Mouse (Mus musculus) inflammation-experienced regulatory T-cells, adult 6 months (primary cell): Measurements from ENCODE around the gene Dhps. TPM values are rescaled to one million over a fixed set of nuclear protein-coding genes. Genes with fewer than 3 reads are reported as not detected.
"Not testable (repeated sequence)": the region's sequence is repeated elsewhere in the genome, so short reads cannot be mapped to it uniquely, and the experiment has no call there.

ENCODE experiments used
- ATAC-seq: one replicate; pipeline ENCODE4 v1.8.0; 2017
- polyA plus RNA-seq, 3 experiments: library from polyadenylated mRNA; unstranded; fragments of 100-300 nt; shearing (Covaris generic); gene quantifications; one replicate each; pipeline ENCODE4 v1.2.1; 2017

Gene Dhps
- polyA plus RNA-seq, 3 experiments from 2014 or later, result 29.3 to 40.4 (median 39.3) TPM

- ATAC-seq, result no peak
Measured at GRCm38 (mm10) chr8:85096850-85097249, 25.3 kb downstream of the Dhps start.

- ATAC-seq, result no peak
Measured at GRCm38 (mm10) chr8:85100076-85100665, 28.6 kb downstream of the Dhps start.

GRCm38 (mm10) chr8:85113241-85113640, 41.7 kb downstream of the Dhps start:
- no peak for ATAC-seq

GRCm38 (mm10) chr8:85115501-85115900, 43.9 kb downstream of the Dhps start:
- no peak for ATAC-seq

GRCm38 (mm10) chr8:85116984-85117383, 45.4 kb downstream of the Dhps start:
- ATAC-seq, result no peak

GRCm38 (mm10) chr8:85119052-85119981, 47.8 kb downstream of the Dhps start:
- no peak for ATAC-seq

GRCm38 (mm10) chr8:85120251-85120650, 48.7 kb downstream of the Dhps start:
- ATAC-seq, result not testable (repeated sequence)

- ATAC-seq, result no peak
Measured at GRCm38 (mm10) chr8:85122995-85123394, 51.4 kb downstream of the Dhps start, which contains the start of gene Zfp791. Gene Zfp791 (minus strand): TSS chr8:85123095.

- no peak for ATAC-seq
Measured at GRCm38 (mm10) chr8:85123691-85124090, 52.1 kb downstream of the Dhps start.

Other genes with a start within 250 kb of the Dhps start
- gene Dand5, start 248.9 kb upstream of the Dhps start, polyA plus RNA-seq, result 1 to 10 TPM; 4.7 to 5.6 (median 5.4) TPM
- 10 to 100 TPM; 14.6 to 16.7 (median 16.1) TPM for gene Gadd45gip1, start 240.2 kb upstream of the Dhps start, polyA plus RNA-seq
- 100 to 1,000 TPM; 128 to 152 (median 145) TPM for gene Rad23a, start 231.1 kb upstream of the Dhps start, polyA plus RNA-seq
- gene Calr, start 224.8 kb upstream of the Dhps start, polyA plus RNA-seq, result 100 to 1,000 TPM; 278 to 341 (median 290) TPM
- 10 to 100 TPM; 48.1 to 76.0 (median 58.3) TPM for gene Farsa, start 214.8 kb upstream of the Dhps start, polyA plus RNA-seq
- gene Syce2, start 199.6 kb upstream of the Dhps start, polyA plus RNA-seq, result 10 to 100 TPM in 1 of 3 experiments, 1 to 10 TPM in 2; 4.3 to 19.0 (median 6.8) TPM
- gene Gcdh, start 177.8 kb upstream of the Dhps start, polyA plus RNA-seq, result 10 to 100 TPM; 14.5 to 19.9 (median 19.2) TPM
- gene Klf1, start 169.8 kb upstream of the Dhps start, polyA plus RNA-seq, result not detected
- 10 to 100 TPM; 10.5 to 21.7 (median 20.0) TPM for gene Dnase2a, start 163.2 kb upstream of the Dhps start, polyA plus RNA-seq
- gene Mast1, start 134.4 kb upstream of the Dhps start, polyA plus RNA-seq, result 1 to 10 TPM in 2 of 3 experiments, under 1 TPM in 1; 0.84 to 1.5 (median 1.1) TPM
- under 1 TPM in 1 of 3 experiments, not detected in 2; 0.28 TPM for gene Rtbdn, start 124.8 kb upstream of the Dhps start, polyA plus RNA-seq
- not detected for gene Gm49661, start 102.3 kb upstream of the Dhps start, polyA plus RNA-seq
- 100 to 1,000 TPM; 232 to 340 (median 290) TPM for gene Prdx2, start 102.2 kb upstream of the Dhps start, polyA plus RNA-seq
- gene Rnaseh2a, start 102.0 kb upstream of the Dhps start, polyA plus RNA-seq, result 10 to 100 TPM; 57.0 to 88.9 (median 72.8) TPM
- gene Junb, start 93.0 kb upstream of the Dhps start, polyA plus RNA-seq, result 10 to 100 TPM; 28.1 to 33.6 (median 33.1) TPM
- 1 to 10 TPM; 2.2 to 4.9 (median 4.6) TPM for gene Hook2, start 81.2 kb upstream of the Dhps start, polyA plus RNA-seq
- gene Best2, start 57.2 kb upstream of the Dhps start, polyA plus RNA-seq, result not detected
- gene Asna1, start 46.5 kb upstream of the Dhps start, polyA plus RNA-seq, result 10 to 100 TPM; 50.0 to 67.9 (median 60.7) TPM
- gene Trir, start 44.9 kb upstream of the Dhps start, polyA plus RNA-seq, result 10 to 100 TPM; 17.8 to 31.0 (median 24.1) TPM
- 10 to 100 TPM; 13.8 to 18.7 (median 16.5) TPM for gene Tnpo2, start 34.8 kb upstream of the Dhps start, polyA plus RNA-seq
- gene Fbxw9, start 11.7 kb upstream of the Dhps start, polyA plus RNA-seq, result 1 to 10 TPM; 2.3 to 4.8 (median 2.9) TPM
- 1 to 10 TPM in 2 of 3 experiments, not detected in 1; 1.9 to 3.3 TPM for gene Gm5741, start 3.8 kb upstream of the Dhps start, polyA plus RNA-seq
- 100 to 1,000 TPM; 114 to 166 (median 129) TPM for gene Wdr83os, start 9.0 kb downstream of the Dhps start, polyA plus RNA-seq
- gene Wdr83, start 9.5 kb downstream of the Dhps start, polyA plus RNA-seq, result 10 to 100 TPM; 34.8 to 44.2 (median 38.5) TPM
- 10 to 100 TPM; 80.8 to 94.7 (median 83.8) TPM for gene Man2b1, start 11.5 kb downstream of the Dhps start, polyA plus RNA-seq
- under 1 TPM in 1 of 3 experiments, not detected in 2; 0.15 TPM for gene Zfp791, start 51.3 kb downstream of the Dhps start, polyA plus RNA-seq
- gene Cks1brt, start 80.2 kb downstream of the Dhps start, polyA plus RNA-seq, result under 1 TPM in 1 of 3 experiments, not detected in 2; 0.21 TPM
- not detected for gene Olfr371, start 154.2 kb downstream of the Dhps start, polyA plus RNA-seq
- gene Orc6, start 227.9 kb downstream of the Dhps start, polyA plus RNA-seq, result 100 to 1,000 TPM in 1 of 3 experiments, 10 to 100 TPM in 2; 36.0 to 103 (median 39.3) TPM
- gene Vps35, start 228.0 kb downstream of the Dhps start, polyA plus RNA-seq, result 100 to 1,000 TPM in 2 of 3 experiments, 10 to 100 TPM in 1; 96.6 to 143 (median 113) TPM